Mouse (Mus musculus): ENCODE results near the gene Prkce.
A peak's percentile ranks its signal among the peaks of the same experiment; 100 is the strongest.
"Not testable (repeated sequence)": the region's sequence is repeated elsewhere in the genome, so short reads cannot be mapped to it uniquely, and the experiment has no call there.

Gene Prkce

DNA sequence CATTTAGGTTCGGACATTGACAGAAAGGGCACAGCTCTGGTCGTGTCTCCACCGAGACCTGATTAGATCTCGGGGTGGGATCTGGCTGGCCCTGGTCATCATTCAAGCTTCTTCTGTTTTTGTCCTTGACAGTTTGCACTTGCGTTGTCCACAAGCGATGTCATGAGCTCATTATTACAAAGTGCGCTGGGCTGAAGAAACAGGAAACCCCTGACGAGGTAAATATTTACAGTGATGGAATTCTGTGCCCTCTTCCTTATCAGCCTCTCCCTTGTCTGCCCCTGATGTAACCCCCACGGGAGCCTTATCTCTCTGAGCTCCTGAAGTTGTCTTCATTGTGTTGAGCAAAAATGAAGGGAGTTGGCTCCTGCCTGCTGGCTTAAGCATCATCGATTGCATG, 309.1 kb downstream of the Prkce start:
- no peak for DNase-seq (ENCODE audit: low read depth, low spot score)

- not testable (repeated sequence) for DNase-seq (ENCODE audit: low read depth, low spot score)
Measured at GRCm38 (mm10) chr17:86477401-86477800, 309.8 kb downstream of the Prkce start.

DNA sequence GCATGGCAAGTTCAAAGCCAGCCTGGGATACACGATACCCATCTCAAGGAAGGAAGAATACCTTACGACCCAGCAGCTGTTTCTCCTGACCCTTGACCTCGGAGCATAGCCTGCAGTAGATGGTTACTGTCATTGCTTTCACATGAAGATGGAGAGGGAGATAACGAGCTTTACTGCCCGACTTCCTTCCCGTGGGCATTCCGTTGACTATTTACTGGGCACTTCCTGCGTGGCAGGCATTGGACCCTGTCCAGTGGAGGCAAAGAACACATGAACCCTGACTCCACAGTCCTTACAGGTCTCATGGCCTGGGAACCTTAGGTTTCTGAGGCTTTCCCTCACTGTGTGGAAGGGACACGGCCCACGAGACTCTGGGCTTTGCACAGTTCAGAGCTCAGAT, 311.8 kb downstream of the Prkce start:
- DNase-seq (ENCODE audit: low read depth, low spot score) = no peak

GRCm38 (mm10) chr17:86482675-86483074, 315.1 kb downstream of the Prkce start:
- no peak for DNase-seq (ENCODE audit: low read depth, low spot score)

GRCm38 (mm10) chr17:86484087-86484737, 316.6 kb downstream of the Prkce start:
- DNase-seq (ENCODE audit: low read depth, low spot score) = peak; percentile 87

DNA sequence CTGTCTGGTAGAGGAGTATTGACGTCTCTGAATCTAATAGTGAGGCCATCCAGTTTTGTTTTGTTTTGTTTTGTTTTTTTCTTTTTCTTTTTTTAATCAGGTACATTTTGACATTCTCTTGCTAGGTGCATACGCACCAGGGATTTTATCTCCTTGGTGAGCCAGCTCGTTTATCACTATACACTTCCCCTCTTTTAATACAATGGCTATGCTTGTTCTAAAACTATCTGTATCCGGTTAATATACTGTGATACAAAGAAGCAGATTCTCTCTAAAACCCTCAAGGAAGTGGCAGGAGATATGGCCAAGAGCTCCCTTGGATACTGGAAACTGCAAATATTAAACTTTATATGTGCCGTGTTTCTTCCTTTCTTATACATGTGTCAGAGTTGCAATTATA, 319.1 kb downstream of the Prkce start:
- no peak for DNase-seq (ENCODE audit: low read depth, low spot score)

GRCm38 (mm10) chr17:86487450-86487849, 319.9 kb downstream of the Prkce start:
- no peak for DNase-seq (ENCODE audit: low read depth, low spot score)

- DNase-seq (ENCODE audit: low read depth, low spot score) = no peak
Measured at GRCm38 (mm10) chr17:86489827-86490226, 322.2 kb downstream of the Prkce start.

DNA sequence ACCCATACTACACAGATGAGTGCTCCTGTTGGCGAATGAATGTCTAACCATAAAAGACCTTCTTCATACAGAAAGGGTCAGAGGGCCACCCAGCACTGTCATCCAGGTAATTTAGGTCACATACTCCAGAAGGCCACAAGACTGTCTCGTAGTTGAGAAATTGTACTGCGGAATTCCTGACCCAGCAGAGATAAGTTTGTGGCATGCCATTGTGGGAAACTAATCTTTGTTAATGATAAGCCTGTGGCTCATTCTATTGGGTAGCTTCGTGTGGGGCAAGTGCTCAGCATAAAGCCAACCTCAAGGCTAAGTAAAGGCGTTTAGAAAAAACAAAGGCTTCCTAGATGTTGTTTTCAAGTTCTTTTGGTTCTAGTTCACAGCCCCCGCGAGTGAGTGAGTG, 324.8 kb downstream of the Prkce start:
- no peak for DNase-seq (ENCODE audit: low read depth, low spot score)

- no peak for DNase-seq (ENCODE audit: low read depth, low spot score)
Measured at GRCm38 (mm10) chr17:86493891-86494420, 326.4 kb downstream of the Prkce start.

DNA sequence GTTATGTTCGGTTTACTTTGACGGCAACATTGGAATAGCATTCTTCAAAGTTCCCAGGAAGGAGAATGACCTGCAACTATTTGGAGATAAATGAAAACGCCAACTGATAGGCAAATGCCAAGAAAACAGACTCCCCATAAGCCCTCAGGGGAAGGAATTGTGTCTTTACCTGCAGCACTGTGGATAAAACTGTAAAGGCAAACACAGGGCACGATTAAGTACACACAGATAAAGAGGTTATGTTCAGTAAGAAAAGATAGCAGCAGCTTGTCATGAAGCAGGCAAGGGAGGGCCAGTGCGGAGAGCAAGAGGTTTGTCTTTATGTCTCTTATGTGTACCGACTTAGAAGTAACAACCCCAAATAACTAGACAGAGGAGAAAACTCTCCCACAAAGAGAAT, 326.9 kb downstream of the Prkce start:
- DNase-seq (ENCODE audit: low read depth, low spot score) = no peak

GRCm38 (mm10) chr17:86494895-86495294, 327.3 kb downstream of the Prkce start:
- peak; percentile 44 for DNase-seq (ENCODE audit: low read depth, low spot score)

- DNase-seq (ENCODE audit: low read depth, low spot score) = peak; percentile 81
Measured at GRCm38 (mm10) chr17:86496123-86496771, 328.7 kb downstream of the Prkce start.

- DNase-seq (ENCODE audit: low read depth, low spot score) = no peak
Measured at GRCm38 (mm10) chr17:86497302-86497701, 329.7 kb downstream of the Prkce start.

GRCm38 (mm10) chr17:86499359-86500045, 331.9 kb downstream of the Prkce start:
- DNase-seq (ENCODE audit: low read depth, low spot score) = no peak

DNA sequence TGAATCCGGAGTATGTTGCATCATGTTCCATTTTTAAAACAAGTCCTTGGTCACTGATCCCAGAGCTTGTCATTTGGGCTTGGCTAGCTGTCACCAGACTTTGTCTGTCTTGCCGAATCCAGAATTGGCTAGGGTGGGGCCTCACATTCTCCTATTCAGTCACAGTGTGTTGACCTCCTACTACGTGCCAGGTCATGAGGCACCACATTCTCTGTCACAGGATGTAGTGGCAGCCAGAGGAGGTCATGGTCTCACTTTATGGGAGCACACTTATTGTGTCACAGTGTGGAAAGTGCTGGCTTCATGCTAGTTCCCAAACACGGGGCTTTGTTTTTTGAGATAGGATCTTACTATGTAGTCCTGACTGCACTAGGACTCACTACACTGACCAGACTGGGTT, 333.8 kb downstream of the Prkce start:
- DNase-seq (ENCODE audit: low read depth, low spot score) = no peak

DNA sequence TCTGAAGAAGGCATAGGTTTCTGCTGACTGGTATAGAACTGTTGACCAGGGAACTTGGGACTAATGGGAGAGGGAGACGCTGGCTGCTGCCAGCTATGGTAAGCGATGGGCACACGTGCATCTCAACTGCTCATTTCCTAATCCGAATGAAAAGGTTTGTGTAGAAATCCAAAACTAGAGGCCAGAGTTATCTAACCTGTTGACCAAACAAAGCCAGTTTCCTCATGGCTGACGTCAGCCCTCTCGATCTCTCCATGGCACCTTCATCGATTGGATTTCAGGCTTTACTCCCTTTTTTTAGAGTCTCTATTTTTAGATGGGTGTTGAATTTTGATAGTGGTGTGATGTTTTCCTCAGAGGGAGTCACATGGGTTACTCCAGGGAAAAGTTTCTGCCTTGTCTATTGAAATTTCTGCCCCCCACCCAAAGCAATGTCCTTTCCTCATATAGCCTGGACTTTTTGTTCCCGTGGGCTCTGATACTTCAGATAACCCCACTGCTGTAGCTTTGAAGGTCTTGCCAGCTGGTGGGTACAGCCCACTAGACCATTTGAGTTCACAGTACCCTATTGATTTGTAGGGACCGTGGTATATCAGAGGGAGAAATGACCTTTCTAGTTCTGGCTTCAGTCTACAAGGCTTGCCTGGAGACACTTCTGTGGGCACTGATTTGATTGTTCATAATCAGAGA, 335.8 kb downstream of the Prkce start:
- DNase-seq (ENCODE audit: low read depth, low spot score) = no peak

DNA sequence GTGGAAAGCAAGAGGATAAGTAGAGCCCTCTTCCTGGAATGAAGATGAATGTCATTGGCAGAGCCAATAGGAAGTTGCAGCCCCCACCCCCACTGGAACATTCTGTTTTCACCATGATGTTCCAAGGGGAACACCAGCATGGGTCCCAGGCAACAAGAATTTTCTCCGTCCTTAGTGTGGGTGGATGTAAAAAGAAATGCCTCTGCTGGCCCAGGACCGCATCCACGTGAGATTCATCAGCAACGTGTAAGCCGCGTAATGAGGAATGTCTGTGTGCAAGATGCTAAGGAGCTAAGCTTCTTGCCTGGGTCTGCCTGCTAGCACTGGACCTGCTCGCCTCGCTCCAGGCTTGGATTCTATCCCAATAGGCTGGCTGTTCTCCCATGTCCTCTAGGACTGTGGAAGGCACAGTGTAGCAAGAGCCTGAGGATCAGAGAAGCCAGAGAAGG, 337.6 kb downstream of the Prkce start, which contains the start of gene Gm10309:
TSS of gene Gm10309 (minus strand) at position 50 of the 449 bp plus-strand sequence.
- DNase-seq (ENCODE audit: low read depth, low spot score) = peak; percentile 90

GRCm38 (mm10) chr17:86506881-86507280, 339.3 kb downstream of the Prkce start:
- DNase-seq (ENCODE audit: low read depth, low spot score) = no peak

GRCm38 (mm10) chr17:86507342-86508211, 340.0 kb downstream of the Prkce start:
- peak; percentile 47 for DNase-seq (ENCODE audit: low read depth, low spot score)

- DNase-seq (ENCODE audit: low read depth, low spot score) = no peak
Measured at GRCm38 (mm10) chr17:86508212-86508490, 340.6 kb downstream of the Prkce start.

Data from brain, adult 2 months (tissue).